Mouse (Mus musculus): ENCODE data around the gene Tspan14.

- peak; percentile 75; the same call in 1 of the 2 replicates for TF ChIP-seq POLR2A (IDR thresholded peaks at IDR 0.05; ENCODE audit: borderline replicate concordance, extremely low read depth, low read depth, low read length)
- TF ChIP-seq CTCF (IDR thresholded peaks at IDR 0.05; ENCODE audit: insufficient read depth, low read length): no peak
Observed at GRCm38 (mm10) chr14:40966392-40966861, at the start of gene Tspan14.

Measured in lung, adult 2 months (tissue).